In the genomic region with DNA sequence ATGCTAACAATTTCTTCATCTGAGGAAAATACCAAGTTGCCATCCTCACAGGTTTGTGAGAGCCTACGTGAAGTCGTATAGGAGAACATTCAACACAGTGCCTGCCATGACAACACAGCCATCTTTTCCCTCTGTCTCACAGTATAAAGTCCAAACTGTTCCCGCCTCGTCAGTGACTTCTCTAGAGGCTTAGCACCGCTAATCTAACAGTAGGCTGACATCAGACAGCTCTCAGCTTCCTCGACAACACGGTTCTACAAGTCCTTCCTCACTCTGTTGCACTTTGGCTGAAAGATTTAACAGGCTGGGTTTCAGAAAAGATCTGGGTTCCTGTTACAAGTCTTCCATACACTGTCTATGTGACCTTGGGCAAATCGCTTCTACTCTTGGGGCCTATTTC, we compare ENCODE assay signal across 8 mouse cellular contexts. TPM values are rescaled to one million over a fixed set of nuclear protein-coding genes. Genes with fewer than 3 reads are reported as not detected.
DNase-seq lines count a peak whose midpoint lies in the region; ATAC-seq and TF ChIP-seq lines count a peak whose summit lies in the region.

No protein-coding gene starts in this region.

- ATAC-seq in hindbrain, postnatal 0 days: no peak
- no peak for ATAC-seq in midbrain, embryonic 13.5 days

- H3K9ac ChIP-seq in hindbrain, postnatal 0 days (replicated peaks; ENCODE audit: low read length): peak overlapping the region; percentile 69
- H3K9ac ChIP-seq in midbrain, embryonic 13.5 days (replicated peaks): peak overlapping the region; percentile 94

- no peak for DNase-seq in heart, embryonic 10.5 days (ENCODE audit: low spot score)
- no peak for DNase-seq in heart, postnatal 14 days
- DNase-seq in hindbrain, postnatal 0 days (ENCODE audit: low spot score): no peak
- DNase-seq in layer of hippocampus, postnatal 10 days (ENCODE audit: low spot score in 2 of 2): no peak
- DNase-seq in ovary, postnatal 36 days (ENCODE audit: low spot score): no peak
- DNase-seq in frontal cortex, postnatal 36 days (ENCODE audit: low spot score in 2 of 2): no peak

- intact Hi-C loops in heart, postnatal 14 days (cut with DNase I): loop anchor here (2.0 kb wide), 1 partner anchor 91 kb away; no protein-coding TSS in a partner anchor

- TF ChIP-seq POLR2A in bone marrow, adult 2 months (IDR thresholded peaks at IDR 0.05; ENCODE audit: borderline replicate concordance, control insufficient read depth, low read depth, low read length): no peak

- no peak for TF ChIP-seq CTCF in bone marrow, adult 2 months (IDR thresholded peaks at IDR 0.05; ENCODE audit: control insufficient read depth, insufficient read depth, low read length)
- TF ChIP-seq CTCF in hindbrain, postnatal 0 days (IDR thresholded peaks at IDR 0.05; ENCODE audit: low read depth): no peak

- H3K4me1 ChIP-seq in heart, embryonic 10.5 days: peaks cover 19% of the 10 kb centered on the region
- H3K4me1 ChIP-seq in bone marrow, adult 2 months (ENCODE audit: control insufficient read depth, insufficient read depth, low read length): no peaks in the 10 kb centered on the region; the same call in 1 of the 2 replicates
- H3K4me1 ChIP-seq in hindbrain, postnatal 0 days (ENCODE audit: insufficient read depth, low read length): peaks cover 8% of the 10 kb centered on the region
- peaks cover 23% of the 10 kb centered on the region for H3K4me1 ChIP-seq in midbrain, embryonic 13.5 days (replicated peaks)

- peak overlapping the region; percentile 93; the same call in 1 of the 2 replicates for H3K27ac ChIP-seq in heart, embryonic 10.5 days
- H3K27ac ChIP-seq in bone marrow, adult 2 months (ENCODE audit: control insufficient read depth, insufficient read depth, low read depth, low read length, poor library complexity): no peak overlapping the region
- peak overlapping the region; percentile 68; the same call in 1 of the 2 replicates for H3K27ac ChIP-seq in hindbrain, postnatal 0 days
- H3K27ac ChIP-seq in midbrain, embryonic 13.5 days: no peak overlapping the region

- peak overlapping the region; percentile 75 for H3K4me2 ChIP-seq in hindbrain, postnatal 0 days (ENCODE audit: low read depth, low read length)
- peak overlapping the region; percentile 82 for H3K4me2 ChIP-seq in midbrain, embryonic 13.5 days (replicated peaks)

- H3K4me3 ChIP-seq in heart, embryonic 10.5 days: peak overlapping the region; percentile 70
- peak overlapping the region; percentile 27 for H3K4me3 ChIP-seq in bone marrow, adult 2 months (replicated peaks; ENCODE audit: control insufficient read depth, low read depth, low read length)
- H3K4me3 ChIP-seq in hindbrain, postnatal 0 days (ENCODE audit: low read length): peak overlapping the region; percentile 54
- peak overlapping the region; percentile 91 for H3K4me3 ChIP-seq in midbrain, embryonic 13.5 days (replicated peaks)

- H3K9me3 ChIP-seq in heart, embryonic 10.5 days: no peaks in the 10 kb centered on the region
- H3K9me3 ChIP-seq in hindbrain, postnatal 0 days (ENCODE audit: low read length): no peaks in the 10 kb centered on the region
- no peaks in the 10 kb centered on the region for H3K9me3 ChIP-seq in midbrain, embryonic 13.5 days

- WGBS in heart, embryonic 10.5 days: 51% methylated on average over 8 of the region's 8 CpGs
- 41% methylated on average over 8 of the region's 8 CpGs for WGBS in bone marrow, adult 2 months
- WGBS in hindbrain, postnatal 0 days: 74% methylated on average over 8 of the region's 8 CpGs
- 75% methylated on average over 8 of the region's 8 CpGs for WGBS in midbrain, embryonic 13.5 days

- peaks cover 14% of the 10 kb centered on the region for H3K36me3 ChIP-seq in heart, embryonic 10.5 days
- 0 out of 2 replicates have a peak, but pooled peaks cover under 1% of the 10 kb centered on the region for H3K36me3 ChIP-seq in hindbrain, postnatal 0 days (ENCODE audit: insufficient read depth, low read length)
- peaks cover 12% of the 10 kb centered on the region for H3K36me3 ChIP-seq in midbrain, embryonic 13.5 days

- no peaks in the 10 kb centered on the region; the same call in 1 of the 2 replicates for H3K27me3 ChIP-seq in heart, embryonic 10.5 days (ENCODE audit: insufficient read depth, poor library complexity, severe bottlenecking)
- no peaks in the 10 kb centered on the region for H3K27me3 ChIP-seq in hindbrain, postnatal 0 days (ENCODE audit: insufficient read depth, low read length)
- no peaks in the 10 kb centered on the region; the same call in 1 of the 2 replicates for H3K27me3 ChIP-seq in midbrain, embryonic 13.5 days

RNA-seq across cellular contexts. Expression of gene Ndufa8, which starts 1.0 kb away (rescaled TPM):
- 329 and 373 TPM in 2 replicates for polyA plus RNA-seq in heart, embryonic 10.5 days (2016; fragmentation: Nextera tagmentation; extraction: Ambion mirVana)
- 100 to 1,000 TPM; 603 TPM for total RNA-seq in heart, postnatal 14 days (2021)
- polyA plus RNA-seq in bone marrow, adult 2 months (2011; ENCODE audit: insufficient read depth, insufficient read length, low replicate concordance, missing spikeins): 37.6 and 42.9 TPM in 2 replicates
- total RNA-seq in hindbrain, postnatal 0 days (2014; rRNA removed): 85.4 and 110 TPM in 2 replicates
- 350 and 376 TPM in 2 replicates for polyA plus RNA-seq in hindbrain, postnatal 0 days (2015; fragmentation: Nextera tagmentation; extraction: Ambion mirVana)
- polyA plus RNA-seq in midbrain, embryonic 13.5 days (2015; fragmentation: Nextera tagmentation; extraction: Ambion mirVana): 238 and 239 TPM in 2 replicates
- 100 to 1,000 TPM; 183 to 205 TPM for total RNA-seq in layer of hippocampus, postnatal 10 days (2021)

RNA-seq across cellular contexts. Expression of gene Morn5, which starts 1.1 kb away (rescaled TPM):
- not detected in 2 replicates for polyA plus RNA-seq in heart, embryonic 10.5 days (2016; fragmentation: Nextera tagmentation; extraction: Ambion mirVana)
- not detected for total RNA-seq in heart, postnatal 14 days (2021)
- polyA plus RNA-seq in bone marrow, adult 2 months (2011; ENCODE audit: insufficient read depth, insufficient read length, low replicate concordance, missing spikeins): not detected in 2 replicates
- total RNA-seq in hindbrain, postnatal 0 days (2014; rRNA removed): 2.3 TPM in 1 of 2 replicates, not detected in the other
- 3.4 and 3.7 TPM in 2 replicates for polyA plus RNA-seq in hindbrain, postnatal 0 days (2015; fragmentation: Nextera tagmentation; extraction: Ambion mirVana)
- polyA plus RNA-seq in midbrain, embryonic 13.5 days (2015; fragmentation: Nextera tagmentation; extraction: Ambion mirVana): 1.1 and 1.2 TPM in 2 replicates
- 1 to 10 TPM; 1.8 to 2.5 TPM for total RNA-seq in layer of hippocampus, postnatal 10 days (2021)

RNA-seq across cellular contexts. Expression of gene Lhx6, which starts 57.0 kb away (rescaled TPM):
- polyA plus RNA-seq in heart, embryonic 10.5 days (2016; fragmentation: Nextera tagmentation; extraction: Ambion mirVana): 0.43 and 1.5 TPM in 2 replicates
- total RNA-seq in heart, postnatal 14 days (2021): 10 to 100 TPM in 1 of 2 experiments, 1 to 10 TPM in 1; 8.9 to 10.6 TPM
- polyA plus RNA-seq in bone marrow, adult 2 months (2011; ENCODE audit: insufficient read depth, insufficient read length, low replicate concordance, missing spikeins): not detected in 2 replicates
- total RNA-seq in hindbrain, postnatal 0 days (2014; rRNA removed): 3.4 and 3.6 TPM in 2 replicates
- polyA plus RNA-seq in hindbrain, postnatal 0 days (2015; fragmentation: Nextera tagmentation; extraction: Ambion mirVana): 0.25 and 0.36 TPM in 2 replicates
- 3.0 and 3.6 TPM in 2 replicates for polyA plus RNA-seq in midbrain, embryonic 13.5 days (2015; fragmentation: Nextera tagmentation; extraction: Ambion mirVana)
- total RNA-seq in layer of hippocampus, postnatal 10 days (2021): 10 to 100 TPM; 21.7 to 26.5 TPM

Comparison
In these comparisons a context has a peak if more than half of its experiments do, and no peak if none do; other contexts are left out.
1. H3K27ac ChIP-seq: peak in heart, embryonic 10.5 days (single experiment) and hindbrain, postnatal 0 days (single experiment); none in bone marrow, adult 2 months (single experiment) and midbrain, embryonic 13.5 days (single experiment).
2. H3K4me3 ChIP-seq: peak in every context shown above with its lines; median percentile 91 in midbrain, embryonic 13.5 days; 70 in heart, embryonic 10.5 days; 54 in hindbrain, postnatal 0 days; 27 in bone marrow, adult 2 months.